Mouse (Mus musculus) embryonic facial prominence, embryonic 13.5 days (tissue): ENCODE measurements at regions not wholly inside any gene's neighbourhood (a gene's known extent, or its start where the extent isn't known, plus 50 kb on each side); places are given as distances from the start of the nearest gene placed in this dataset.

Source experiments
- ATAC-seq: fragments of 200-750 bp; cut with Nextera tagmentation; 2 replicates; pipeline ENCODE4 v1.8.0; 2017; ENCODE audit warnings: low read depth; ENCODE audit not compliant: insufficient number of reproducible peaks, insufficient read depth, low FRiP score, low TSS enrichment
- H3K27ac ChIP-seq: fragments of 300-500 bp; sonication (generic); 2 replicates; pipeline ENCODE4 v1.5.1; 2015; ENCODE audit warnings: moderate library complexity, mild to moderate bottlenecking, inconsistent platforms
- H3K27me3 ChIP-seq: fragments of 300-500 bp; sonication (generic); 2 replicates; pipeline ENCODE4 v1.6.1; 2015; ENCODE audit warnings: mild to moderate bottlenecking, inconsistent platforms
- H3K36me3 ChIP-seq: fragments of 300-500 bp; sonication (generic); 2 replicates; pipeline ENCODE4 v1.6.1; 2015; ENCODE audit warnings: mild to moderate bottlenecking, inconsistent platforms
- H3K4me1 ChIP-seq: fragments of 300-500 bp; sonication (generic); 2 replicates; pipeline ENCODE4 v1.6.1; 2015; ENCODE audit warnings: inconsistent platforms
- H3K4me2 ChIP-seq: fragments of 300-500 bp; sonication (generic); 2 replicates; pipeline ENCODE4 v1.6.1; 2015; ENCODE audit warnings: moderate library complexity, mild to moderate bottlenecking, inconsistent platforms
- H3K4me3 ChIP-seq: fragments of 300-500 bp; sonication (generic); 2 replicates; pipeline ENCODE4 v1.5.1; 2015; ENCODE audit warnings: mild to moderate bottlenecking, inconsistent platforms
- H3K9ac ChIP-seq: fragments of 300-500 bp; sonication (generic); 2 replicates; pipeline ENCODE4 v1.6.1; 2015; ENCODE audit warnings: mild to moderate bottlenecking, inconsistent platforms
- H3K9me3 ChIP-seq: fragments of 300-500 bp; sonication (generic); 2 replicates; pipeline ENCODE4 v1.6.1; 2016; ENCODE audit warnings: inconsistent platforms
- WGBS: fragments of 180-500 bp; shearing (Covaris S2); methylation state at CpG from one replicate; pipeline ENCODE4 v1.1.7; 2015; ENCODE audit warnings: mixed read lengths; 5-methylcytosine and 5-hydroxymethylcytosine counted together

DNA sequence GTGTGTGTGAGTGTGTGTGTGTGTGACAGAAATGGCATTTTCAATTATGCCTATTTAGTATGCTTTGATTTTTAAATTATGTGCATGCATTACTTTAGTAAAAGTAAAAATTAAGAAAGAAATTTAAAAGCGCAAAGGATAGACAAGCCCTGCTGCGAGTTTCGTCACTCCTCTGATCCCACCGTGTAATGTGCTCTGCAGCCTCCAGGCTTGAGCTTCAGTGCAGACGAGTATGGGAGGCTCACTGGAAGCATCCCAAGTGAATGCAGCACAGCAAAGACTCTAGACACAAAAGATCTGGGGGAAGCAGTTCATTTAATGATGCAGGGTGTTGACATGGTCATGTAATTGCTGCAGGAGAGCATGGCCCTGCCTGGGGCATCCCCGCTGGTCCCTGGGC is 71.1 kb upstream of the Kazn start:
- H3K36me3 ChIP-seq: peaks cover 5% of the 10 kb centered on the region
- ATAC-seq: no peak
- H3K4me1 ChIP-seq: peaks cover 5% of the 10 kb centered on the region; the same call in 1 of the 2 replicates
- H3K27ac ChIP-seq: no peak overlapping the region
- no peak overlapping the region for H3K4me2 ChIP-seq
- H3K27me3 ChIP-seq: no peaks in the 10 kb centered on the region
- H3K9ac ChIP-seq: no peak overlapping the region
- no peaks in the 10 kb centered on the region for H3K9me3 ChIP-seq
- H3K4me3 ChIP-seq: no peak overlapping the region
- 82% methylated on average over 6 of the region's 6 CpGs for WGBS

- peaks cover 12% of the 10 kb centered on the region for H3K4me1 ChIP-seq
- no peak for ATAC-seq
- 83% methylated on average over 7 of the region's 7 CpGs for WGBS
- H3K9me3 ChIP-seq: no peaks in the 10 kb centered on the region
- H3K4me3 ChIP-seq: no peak overlapping the region
- H3K9ac ChIP-seq: no peak overlapping the region
- no peak overlapping the region for H3K27ac ChIP-seq
- H3K4me2 ChIP-seq: no peak overlapping the region
- no peaks in the 10 kb centered on the region for H3K27me3 ChIP-seq
- H3K36me3 ChIP-seq: peaks cover 5% of the 10 kb centered on the region
Measured at GRCm38 (mm10) chr4:142308271-142308670, 69.1 kb upstream of the Kazn start.

- H3K27me3 ChIP-seq: no peaks in the 10 kb centered on the region
- no peak overlapping the region for H3K9ac ChIP-seq
- H3K9me3 ChIP-seq: no peaks in the 10 kb centered on the region
- no peak for ATAC-seq
- H3K4me2 ChIP-seq: no peak overlapping the region
- 75% methylated on average over 11 of the region's 11 CpGs for WGBS
- peaks cover 5% of the 10 kb centered on the region for H3K36me3 ChIP-seq
- H3K4me1 ChIP-seq: peaks cover 19% of the 10 kb centered on the region
- H3K27ac ChIP-seq: no peak overlapping the region
- H3K4me3 ChIP-seq: no peak overlapping the region
Measured at GRCm38 (mm10) chr4:142307321-142307720, 68.1 kb upstream of the Kazn start.

DNA sequence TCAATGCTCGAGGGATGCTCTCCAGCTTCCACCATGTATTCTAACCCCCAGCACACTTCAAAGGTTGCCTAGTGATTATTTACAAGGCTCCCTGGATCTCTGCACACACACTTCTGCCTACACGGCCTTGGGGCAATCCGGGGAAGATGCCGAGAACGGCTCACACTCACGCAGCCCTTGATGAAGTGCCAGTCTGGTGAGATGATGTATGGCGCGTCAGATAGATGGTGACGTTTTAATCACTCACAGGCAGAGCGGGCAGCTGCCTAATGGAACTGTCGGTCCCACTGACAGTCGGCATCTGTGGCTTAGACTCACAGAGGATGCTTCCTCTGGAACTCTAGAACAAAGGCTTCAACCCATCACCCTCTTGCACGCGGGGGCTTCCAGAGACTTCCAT is 66.9 kb upstream of the Kazn start:
- Histone ChIP-seq H3K4me1 (peaks cover 31% of the 10 kb centered on the region), H3K36me3 (no peaks in the 10 kb centered on the region), H3K27me3 (no peaks in the 10 kb centered on the region), H3K9ac (no peak overlapping the region), H3K27ac (no peak overlapping the region), H3K4me2 (no peak overlapping the region), H3K9me3 (no peaks in the 10 kb centered on the region), H3K4me3 (no peak overlapping the region)
- no peak for ATAC-seq
- WGBS: 62% methylated on average over 14 of the region's 14 CpGs

- no peak; the same call in 1 of the 2 replicates for ATAC-seq
- Histone ChIP-seq H3K36me3 (no peaks in the 10 kb centered on the region), H3K27me3 (no peaks in the 10 kb centered on the region), H3K27ac (no peak overlapping the region), H3K4me2 (no peak overlapping the region), H3K4me3 (no peak overlapping the region), H3K4me1 (peaks cover 27% of the 10 kb centered on the region), H3K9ac (peak overlapping the region; percentile 32; the same call in 1 of the 2 replicates), H3K9me3 (no peaks in the 10 kb centered on the region)
- 72% methylated on average over 10 of the region's 10 CpGs for WGBS
Measured at GRCm38 (mm10) chr4:142303374-142304020, 64.3 kb upstream of the Kazn start.

GRCm38 (mm10) chr4:142302724-142303120 is 63.5 kb upstream of the Kazn start:
- ATAC-seq: no peak
- Histone ChIP-seq H3K27me3 (no peaks in the 10 kb centered on the region), H3K4me1 (peaks cover 26% of the 10 kb centered on the region), H3K4me2 (no peak overlapping the region), H3K36me3 (no peaks in the 10 kb centered on the region), H3K4me3 (no peak overlapping the region), H3K27ac (no peak overlapping the region), H3K9ac (no peak overlapping the region), H3K9me3 (no peaks in the 10 kb centered on the region)
- 54% methylated on average over 2 of the region's 2 CpGs for WGBS

- Histone ChIP-seq H3K4me2 (no peak overlapping the region), H3K9ac (no peak overlapping the region), H3K9me3 (no peaks in the 10 kb centered on the region), H3K4me3 (no peak overlapping the region), H3K27me3 (no peaks in the 10 kb centered on the region), H3K4me1 (peaks cover 26% of the 10 kb centered on the region), H3K36me3 (no peaks in the 10 kb centered on the region), H3K27ac (no peak overlapping the region)
- ATAC-seq: no peak
- WGBS: 21% methylated on average over 8 of the region's 8 CpGs
Measured at GRCm38 (mm10) chr4:142302041-142302723, 63.0 kb upstream of the Kazn start.

GRCm38 (mm10) chr4:142298770-142299337 is 59.7 kb upstream of the Kazn start:
- Histone ChIP-seq H3K9ac (no peak overlapping the region), H3K36me3 (no peaks in the 10 kb centered on the region), H3K4me3 (no peak overlapping the region), H3K27me3 (no peaks in the 10 kb centered on the region), H3K27ac (no peak overlapping the region), H3K4me1 (peaks cover 24% of the 10 kb centered on the region), H3K9me3 (no peaks in the 10 kb centered on the region), H3K4me2 (no peak overlapping the region)
- no peak for ATAC-seq
- WGBS: 59% methylated on average over 10 of the region's 10 CpGs

- WGBS: 66% methylated on average over 7 of the region's 7 CpGs
- Histone ChIP-seq H3K4me1 (peaks cover 5% of the 10 kb centered on the region; the same call in 1 of the 2 replicates), H3K27me3 (no peaks in the 10 kb centered on the region), H3K27ac (no peak overlapping the region), H3K4me2 (no peak overlapping the region), H3K4me3 (no peak overlapping the region), H3K9ac (no peak overlapping the region), H3K9me3 (no peaks in the 10 kb centered on the region), H3K36me3 (no peaks in the 10 kb centered on the region)
- ATAC-seq: no peak
Measured at GRCm38 (mm10) chr4:142292760-142293159, 53.6 kb upstream of the Kazn start.

DNA sequence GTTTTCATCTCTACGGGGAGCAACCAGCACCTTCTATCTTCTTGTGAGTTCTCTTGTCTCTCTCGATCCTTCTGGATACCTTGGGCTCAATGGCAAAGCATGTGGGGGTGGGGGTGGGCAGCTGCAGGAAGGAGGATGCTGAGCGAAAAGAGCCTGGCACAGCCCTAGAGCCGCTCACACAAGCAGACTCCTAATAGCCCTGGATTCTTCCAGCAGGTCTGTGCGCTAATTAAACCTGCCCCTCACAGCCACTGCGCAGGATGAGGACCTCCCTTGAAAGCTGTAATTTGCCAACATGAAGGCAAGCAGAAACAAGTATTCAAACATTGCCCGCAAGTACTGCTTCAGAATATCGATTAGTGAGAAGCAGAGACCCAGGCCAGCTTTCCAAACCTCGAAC is 53.1 kb upstream of the Kazn start:
- H3K9ac ChIP-seq: no peak overlapping the region
- H3K36me3 ChIP-seq: no peaks in the 10 kb centered on the region
- no peak for ATAC-seq
- H3K4me1 ChIP-seq: peaks cover 5% of the 10 kb centered on the region; the same call in 1 of the 2 replicates
- H3K9me3 ChIP-seq: no peaks in the 10 kb centered on the region
- no peak overlapping the region for H3K27ac ChIP-seq
- WGBS: 72% methylated on average over 9 of the region's 9 CpGs
- no peak overlapping the region for H3K4me2 ChIP-seq
- no peaks in the 10 kb centered on the region for H3K27me3 ChIP-seq
- no peak overlapping the region for H3K4me3 ChIP-seq

DNA sequence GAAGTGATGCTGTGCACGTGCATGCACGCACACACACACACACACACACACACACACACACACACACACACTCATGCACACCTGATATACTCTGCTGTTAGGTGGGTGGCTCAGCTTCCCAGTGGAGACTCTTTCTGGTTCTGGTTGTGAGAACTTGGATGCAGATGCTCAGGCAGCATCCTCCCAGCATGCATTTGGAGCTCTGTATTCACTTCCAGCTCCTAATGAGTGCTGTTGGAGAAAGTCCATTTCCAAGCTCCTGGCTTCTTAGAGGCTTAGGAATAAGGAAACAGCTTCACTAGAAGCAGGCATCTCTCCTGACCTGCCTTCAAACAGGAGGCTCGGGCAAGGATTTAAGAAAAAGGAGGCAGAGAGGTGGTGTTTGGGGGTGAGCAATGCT is 52.2 kb upstream of the Kazn start:
- H3K4me1 ChIP-seq: peaks cover 5% of the 10 kb centered on the region; the same call in 1 of the 2 replicates
- no peak for ATAC-seq
- no peaks in the 10 kb centered on the region for H3K36me3 ChIP-seq
- no peak overlapping the region for H3K9ac ChIP-seq
- no peak overlapping the region for H3K27ac ChIP-seq
- no peak overlapping the region for H3K4me3 ChIP-seq
- no peaks in the 10 kb centered on the region for H3K27me3 ChIP-seq
- H3K9me3 ChIP-seq: no peaks in the 10 kb centered on the region
- WGBS: 87% methylated on average over 3 of the region's 3 CpGs
- no peak overlapping the region for H3K4me2 ChIP-seq
